Comparison of ENCODE assay signal across 26 mouse cellular contexts in the genomic region with DNA sequence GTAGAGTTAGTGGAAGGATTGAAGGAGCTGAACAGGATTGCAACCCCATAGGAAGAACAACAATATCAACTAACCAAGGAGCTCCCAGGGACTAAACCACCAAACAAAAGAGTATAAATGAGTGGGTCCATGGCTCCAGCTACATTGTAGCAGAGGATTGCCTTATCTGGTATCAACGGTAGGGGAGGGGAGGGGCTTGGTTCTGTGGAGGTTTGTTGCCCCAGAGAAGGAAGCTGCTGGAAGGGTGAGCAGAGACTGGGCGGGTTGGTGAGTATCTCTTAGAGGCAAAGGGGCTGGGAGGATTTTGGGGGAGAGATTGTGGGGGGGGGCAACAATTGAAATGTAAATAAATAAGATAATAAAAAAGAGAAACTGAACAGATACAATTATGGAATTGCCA.
A peak's percentile ranks its signal among the peaks of the same experiment; 100 is the strongest.
DNase-seq lines count a peak whose midpoint lies in the region; ATAC-seq lines count a peak whose summit lies in the region.
"Had no signal": no experiment of that assay in that cellular context is flagged by ENCODE, and none has a peak within 500 bp of the region (broad histone marks: within the 10 kb centered on the region; RNA-seq: fewer than 3 reads in every experiment).

No protein-coding gene starts in this region.

- no peaks in the 10 kb centered on the region for H3K27me3 ChIP-seq in liver, embryonic 11.5 days (replicated peaks; ENCODE audit: control insufficient read depth, insufficient read depth, low read length)
- no peaks in the 10 kb centered on the region for H3K27me3 ChIP-seq in liver, embryonic 13.5 days
- H3K27me3 ChIP-seq in midbrain, embryonic 13.5 days, result no peaks in the 10 kb centered on the region
- H3K27me3 ChIP-seq: embryonic facial prominence, embryonic 13.5 days; embryonic facial prominence, embryonic 15.5 days; forebrain, embryonic 12.5 days; Patski had no signal

- no peak overlapping the region for H3K9ac ChIP-seq in liver, embryonic 11.5 days (ENCODE audit: low read depth, low read length)
- H3K9ac ChIP-seq in liver, embryonic 13.5 days, result no peak overlapping the region
- H3K9ac ChIP-seq in midbrain, embryonic 13.5 days (replicated peaks), result no peak overlapping the region
- H3K9ac ChIP-seq: embryonic facial prominence, embryonic 13.5 days; embryonic facial prominence, embryonic 15.5 days; forebrain, embryonic 12.5 days had no signal

- H3K36me3 ChIP-seq in liver, embryonic 11.5 days (ENCODE audit: control insufficient read depth, insufficient read depth, low read length), result no peaks in the 10 kb centered on the region; the same call in 1 of the 2 replicates
- H3K36me3 ChIP-seq in liver, embryonic 13.5 days, result peaks cover 44% of the 10 kb centered on the region
- no peaks in the 10 kb centered on the region for H3K36me3 ChIP-seq in midbrain, embryonic 13.5 days

- DNase-seq in testis, postnatal 14 days (ENCODE audit: low spot score), result peak; percentile 39
- DNase-seq in testis, postnatal 10 days (ENCODE audit: low spot score), result no peak
- DNase-seq in liver, embryonic 11.5 days (ENCODE audit: low spot score), result no peak
- DNase-seq in liver, embryonic 13.5 days, result no peak
- no peak for DNase-seq in ovary, adult 18-20 months (ENCODE audit: low spot score)
- no peak for DNase-seq in layer of hippocampus, adult 9-10 months (ENCODE audit: low spot score)
- DNase-seq: adrenal gland, adult 8-10 months; adrenal gland, postnatal 14 days; adrenal gland, postnatal 36 days; cerebellum, adult 11-12 months; cerebellum, adult 2 months; cerebellum, adult 9-10 months; cerebellum, postnatal 10 days; cerebellum, postnatal 25 days; embryo, embryonic 11 days had no signal

- H3K27ac ChIP-seq in liver, embryonic 11.5 days (ENCODE audit: low read depth, low read length), result no peak overlapping the region
- H3K27ac ChIP-seq in liver, embryonic 13.5 days, result no peak overlapping the region
- no peak overlapping the region for H3K27ac ChIP-seq in midbrain, embryonic 13.5 days
- H3K27ac ChIP-seq: embryonic facial prominence, embryonic 13.5 days; embryonic facial prominence, embryonic 15.5 days; forebrain, embryonic 10.5 days; forebrain, embryonic 12.5 days had no signal

- H3K4me2 ChIP-seq in liver, embryonic 11.5 days, result no peak overlapping the region
- no peak overlapping the region for H3K4me2 ChIP-seq in liver, embryonic 13.5 days
- H3K4me2 ChIP-seq in midbrain, embryonic 13.5 days (replicated peaks), result no peak overlapping the region
- H3K4me2 ChIP-seq: embryonic facial prominence, embryonic 13.5 days; embryonic facial prominence, embryonic 15.5 days; forebrain, embryonic 12.5 days had no signal

- H3K4me3 ChIP-seq in liver, embryonic 11.5 days (ENCODE audit: low read depth, low read length), result no peak overlapping the region
- no peak overlapping the region for H3K4me3 ChIP-seq in liver, embryonic 13.5 days (replicated peaks)
- H3K4me3 ChIP-seq in midbrain, embryonic 13.5 days (replicated peaks), result no peak overlapping the region
- H3K4me3 ChIP-seq: embryonic facial prominence, embryonic 13.5 days; embryonic facial prominence, embryonic 15.5 days; erythroblast, embryonic 14.5 days; forebrain, embryonic 10.5 days; forebrain, embryonic 12.5 days had no signal

- no peaks in the 10 kb centered on the region for H3K9me3 ChIP-seq in liver, embryonic 11.5 days (ENCODE audit: control insufficient read depth, low read length)
- H3K9me3 ChIP-seq in liver, embryonic 13.5 days (replicated peaks), result no peaks in the 10 kb centered on the region
- H3K9me3 ChIP-seq in midbrain, embryonic 13.5 days, result no peaks in the 10 kb centered on the region
- H3K9me3 ChIP-seq: embryonic facial prominence, embryonic 15.5 days; forebrain, embryonic 10.5 days; forebrain, embryonic 12.5 days had no signal

- H3K4me1 ChIP-seq in liver, embryonic 11.5 days (replicated peaks; ENCODE audit: control insufficient read depth, insufficient read depth, low read length), result no peaks in the 10 kb centered on the region
- peaks cover 6% of the 10 kb centered on the region for H3K4me1 ChIP-seq in liver, embryonic 13.5 days (replicated peaks)
- H3K4me1 ChIP-seq in midbrain, embryonic 13.5 days (replicated peaks), result no peaks in the 10 kb centered on the region
- H3K4me1 ChIP-seq: embryonic facial prominence, embryonic 13.5 days; embryonic facial prominence, embryonic 15.5 days; forebrain, embryonic 10.5 days; forebrain, embryonic 12.5 days had no signal

- ATAC-seq in liver, embryonic 11.5 days (replicated peaks; ENCODE audit: low FRiP score), result peak; percentile 76; the same call in 1 of the 2 replicates
- peak; percentile 79 for ATAC-seq in liver, embryonic 13.5 days (ENCODE audit: low read depth)
- 0 out of 2 replicates have a peak, but pooled peaks have one; percentile 61 for ATAC-seq in megakaryocyte-erythroid progenitor cell, adult 5-6 weeks (replicated peaks; ENCODE audit: low FRiP score, low TSS enrichment, poor library complexity, severe bottlenecking)
- no peak for ATAC-seq in midbrain, embryonic 13.5 days
- ATAC-seq: activated CD4-positive, CD25-positive, alpha-beta regulatory T cell, adult 4 months; forebrain, embryonic 14.5 days; forebrain, embryonic 16.5 days; Patski had no signal

- 61% methylated on average over 2 of the region's 2 CpGs for WGBS in liver, embryonic 11.5 days
- 28% methylated on average over 2 of the region's 2 CpGs for WGBS in liver, embryonic 13.5 days (ENCODE audit: insufficient replicate concordance)
- WGBS in midbrain, embryonic 13.5 days, result 77% methylated on average over 2 of the region's 2 CpGs
